Mouse (Mus musculus) C2C12 (cell line): Measurements from ENCODE around the gene Rtn2. TPM values are rescaled to one million over a fixed set of nuclear protein-coding genes. Genes with fewer than 3 reads are reported as not detected.

Experiments
- H3K27me3 ChIP-seq: one replicate; pipeline ENCODE4 v1.6.1; 2011; ENCODE audit not compliant: control insufficient read depth, insufficient read depth, insufficient read length
- H3K36me3 ChIP-seq: one replicate; pipeline ENCODE4 v1.6.1; 2011; ENCODE audit not compliant: control insufficient read depth, insufficient read depth
- H3K4me3 ChIP-seq: one replicate; pipeline ENCODE4 v1.5.1; 2011; ENCODE audit warnings: mild to moderate bottlenecking, control low read depth; ENCODE audit not compliant: poor library complexity, insufficient read depth, severe bottlenecking
- H3K79me2 ChIP-seq: one replicate; pipeline ENCODE4 v1.6.1; 2011; ENCODE audit not compliant: control insufficient read depth, insufficient read depth
- H3K79me3 ChIP-seq: one replicate; pipeline ENCODE4 v1.6.1; 2011; ENCODE audit warnings: low read depth, control low read depth
- H3ac ChIP-seq: one replicate; pipeline ENCODE3; 2011; ENCODE audit warnings: low read depth; ENCODE audit not compliant: control insufficient read depth, insufficient read length
- CEBPB ChIP-seq: IDR thresholded peaks from one replicate; pipeline ENCODE4 v1.6.1; 2011; ENCODE audit warnings: low read depth, mild to moderate bottlenecking, control low read depth, moderate library complexity
- CTCF ChIP-seq: IDR thresholded peaks from one replicate; pipeline ENCODE4 v1.5.1; 2011; ENCODE audit not compliant: control insufficient read depth, insufficient read depth, insufficient read length
- FOSL1 ChIP-seq: IDR thresholded peaks from one replicate; pipeline ENCODE4 v1.8.0; 2011; ENCODE audit warnings: mild to moderate bottlenecking, low read length; ENCODE audit not compliant: poor library complexity, insufficient read depth, severe bottlenecking
- MAX ChIP-seq: IDR thresholded peaks from one replicate; pipeline ENCODE4 v1.6.1; 2011; ENCODE audit warnings: mild to moderate bottlenecking, control low read depth
- MYOD1 ChIP-seq: IDR thresholded peaks from one replicate; pipeline ENCODE4 v1.6.1; 2011; ENCODE audit warnings: low read depth; ENCODE audit not compliant: control insufficient read depth, insufficient read length
- MYOG ChIP-seq: IDR thresholded peaks from one replicate; pipeline ENCODE4 v1.6.1; 2011; ENCODE audit not compliant: control insufficient read depth, insufficient read length; ENCODE audit errors: extremely low read depth
- USF1 ChIP-seq: IDR thresholded peaks from one replicate; pipeline ENCODE4 v1.6.1; 2011; ENCODE audit warnings: low read depth, mild to moderate bottlenecking, control low read depth, moderate library complexity
- polyA plus RNA-seq: library from polyadenylated mRNA; unstranded; fragments of >200 nt; fragmentation: generic; extraction: Trizol; gene quantifications from one replicate; pipeline ENCODE4 v1.2.1, GENCODE M21; 2012; ENCODE audit warnings: missing spikeins

Gene Rtn2
- polyA plus RNA-seq, 1 experiment, result 107 TPM

DNA sequence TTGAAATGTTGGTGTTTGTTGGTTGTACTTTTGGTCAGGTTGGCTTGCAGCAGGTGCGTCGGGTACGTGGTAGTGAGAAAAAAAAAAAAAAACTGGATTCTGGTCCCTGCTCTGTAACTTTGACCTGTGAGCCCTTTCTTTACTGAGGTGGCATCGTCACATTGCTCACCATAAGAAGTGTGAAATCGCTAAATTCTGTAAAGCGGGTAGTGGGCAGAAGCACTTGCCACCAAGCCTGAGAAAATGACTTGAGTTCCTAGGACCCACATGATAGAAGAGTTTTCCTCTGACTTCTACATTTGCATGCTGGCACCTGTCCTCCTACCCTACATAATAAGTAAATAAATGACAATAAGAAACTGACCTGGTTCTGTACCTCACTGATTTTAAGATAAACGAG is 38.2 kb downstream of the Rtn2 start:
- Histone ChIP-seq H3ac (no peak overlapping the region), H3K4me3 (no peak overlapping the region), H3K79me3 (no peaks in the 10 kb centered on the region), H3K27me3 (no peaks in the 10 kb centered on the region), H3K36me3 (no peaks in the 10 kb centered on the region), H3K79me2 (no peaks in the 10 kb centered on the region)
- TF ChIP-seq MYOG, result no peak
- no peak for TF ChIP-seq FOSL1
- no peak for TF ChIP-seq MYOD1
- no peak for TF ChIP-seq USF1
- no peak for TF ChIP-seq CTCF
- TF ChIP-seq CEBPB, result no peak
- TF ChIP-seq MAX, result no peak

- Histone ChIP-seq H3K79me2 (no peaks in the 10 kb centered on the region), H3K36me3 (no peaks in the 10 kb centered on the region), H3K4me3 (no peak overlapping the region), H3K79me3 (no peaks in the 10 kb centered on the region), H3ac (no peak overlapping the region), H3K27me3 (no peaks in the 10 kb centered on the region)
- TF ChIP-seq MYOD1, result no peak
- no peak for TF ChIP-seq CEBPB
- TF ChIP-seq FOSL1, result no peak
- no peak for TF ChIP-seq MYOG
- no peak for TF ChIP-seq CTCF
- no peak for TF ChIP-seq USF1
- no peak for TF ChIP-seq MAX
Observed at GRCm38 (mm10) chr7:19321464-19321863, 39.0 kb downstream of the Rtn2 start.

- Histone ChIP-seq H3K4me3 (no peak overlapping the region), H3K27me3 (no peaks in the 10 kb centered on the region), H3K79me2 (no peaks in the 10 kb centered on the region), H3K79me3 (no peaks in the 10 kb centered on the region), H3K36me3 (no peaks in the 10 kb centered on the region), H3ac (no peak overlapping the region)
- TF ChIP-seq FOSL1, result no peak
- no peak for TF ChIP-seq MYOD1
- TF ChIP-seq USF1, result no peak
- TF ChIP-seq CEBPB, result no peak
- TF ChIP-seq CTCF, result no peak
- no peak for TF ChIP-seq MYOG
Observed at GRCm38 (mm10) chr7:19322489-19322888, 40.1 kb downstream of the Rtn2 start.

DNA sequence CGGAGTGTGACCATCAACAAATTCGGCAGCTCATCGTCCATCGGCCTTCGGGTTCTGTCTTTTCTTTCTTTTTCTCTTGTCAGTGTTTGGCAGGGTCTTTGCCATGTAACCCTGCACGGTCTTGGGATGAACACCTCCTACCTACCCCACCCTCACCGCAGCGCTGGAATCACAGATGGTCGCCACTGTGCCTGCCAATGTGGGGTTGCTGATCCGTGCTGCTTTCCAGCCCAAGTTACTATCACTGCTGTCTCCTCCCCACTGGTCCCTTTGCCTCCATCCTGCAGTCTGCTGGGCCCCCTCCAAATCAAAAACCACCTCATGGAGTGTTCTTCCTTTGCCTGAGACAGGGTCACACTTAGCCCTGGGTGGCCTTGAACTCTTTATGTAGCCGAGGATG is 41.8 kb downstream of the Rtn2 start:
- no peaks in the 10 kb centered on the region for H3K79me2 ChIP-seq
- no peak overlapping the region for H3K4me3 ChIP-seq
- H3K27me3 ChIP-seq, result no peaks in the 10 kb centered on the region
- TF ChIP-seq USF1 (no peak), MYOG (no peak), MYOD1 (no peak), CEBPB (no peak), CTCF (no peak), MAX (no peak), FOSL1 (no peak)
- no peak overlapping the region for H3ac ChIP-seq
- no peaks in the 10 kb centered on the region for H3K36me3 ChIP-seq
- no peaks in the 10 kb centered on the region for H3K79me3 ChIP-seq

DNA sequence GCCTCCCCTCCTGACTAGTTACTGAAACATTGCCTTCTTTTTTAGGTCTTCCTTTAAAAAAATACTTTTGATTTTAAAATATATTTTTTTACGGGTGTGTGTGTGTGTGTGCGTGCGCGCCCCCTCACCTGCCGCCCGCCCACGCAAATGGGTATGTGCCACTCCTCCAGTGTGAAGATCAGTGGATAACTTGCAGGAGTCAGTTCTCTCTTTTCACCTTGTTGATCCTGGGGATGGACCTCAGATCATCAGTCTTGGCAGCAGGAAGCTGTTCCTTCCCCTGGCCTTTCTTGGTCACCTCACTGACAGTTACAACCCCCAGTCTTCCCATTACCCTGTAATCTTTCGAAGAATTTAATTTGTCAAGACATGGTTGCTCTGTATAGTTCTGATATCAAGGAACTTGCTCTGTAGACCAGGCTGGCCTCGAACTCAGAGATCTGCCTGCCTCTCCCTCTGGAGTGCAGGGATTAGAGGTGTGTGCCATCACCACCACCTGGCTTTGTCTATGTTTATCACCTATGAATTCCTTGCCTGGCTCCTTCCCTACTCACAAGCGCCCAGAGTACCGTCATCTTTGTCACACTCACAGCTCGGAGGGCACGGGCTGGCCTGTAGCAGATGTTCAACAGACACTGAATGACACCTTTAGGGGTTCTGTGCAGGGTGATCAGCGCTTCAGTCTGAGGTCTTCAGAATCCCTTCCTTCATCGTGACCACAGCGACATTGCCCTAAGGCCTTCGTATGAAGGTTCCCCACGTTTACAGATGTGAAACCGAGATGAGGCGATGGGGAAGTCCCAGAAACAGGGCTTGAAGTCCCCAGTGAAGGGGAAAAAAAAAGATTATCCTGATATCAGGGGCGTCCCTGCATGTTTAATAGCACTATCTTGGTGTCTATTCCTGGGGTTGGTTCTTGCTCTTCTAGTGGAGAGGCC is 43.1 kb downstream of the Rtn2 start:
- Histone ChIP-seq H3K79me2 (no peaks in the 10 kb centered on the region), H3K4me3 (no peak overlapping the region), H3K36me3 (no peaks in the 10 kb centered on the region), H3K27me3 (no peaks in the 10 kb centered on the region), H3ac (no peak overlapping the region), H3K79me3 (no peaks in the 10 kb centered on the region)
- TF ChIP-seq USF1 (no peak), MAX (no peak), FOSL1 (no peak), CEBPB (no peak), CTCF (no peak), MYOD1 (no peak), MYOG (no peak)
